Mouse (Mus musculus) ES-Bruce4 (cell line): ENCODE measurements around the gene Mad1l1. TPM values are rescaled to one million over a fixed set of nuclear protein-coding genes. Genes with fewer than 3 reads are reported as not detected.
A peak's percentile ranks its signal among the peaks of the same experiment; 100 is the strongest.
"Not testable (repeated sequence)": the region's sequence is repeated elsewhere in the genome, so short reads cannot be mapped to it uniquely, and the experiment has no call there.

Experiments
- H3K27ac ChIP-seq: 2 replicates; pipeline ENCODE4 v1.5.1; 2012; ENCODE audit warnings: low read length, inconsistent platforms; ENCODE audit not compliant: insufficient read depth
- H3K27me3 ChIP-seq: 2 replicates; pipeline ENCODE4 v1.6.1; 2012; ENCODE audit warnings: mild to moderate bottlenecking, low read length, inconsistent platforms; ENCODE audit not compliant: control insufficient read depth, poor library complexity, insufficient read depth, severe bottlenecking
- H3K36me3 ChIP-seq: 2 replicates; pipeline ENCODE4 v1.6.1; 2012; ENCODE audit warnings: inconsistent platforms, mild to moderate bottlenecking, low read length, moderate library complexity; ENCODE audit not compliant: control insufficient read depth, poor library complexity, insufficient read depth, severe bottlenecking
- H3K4me1 ChIP-seq: one replicate; pipeline ENCODE4 v1.8.1; 2011; ENCODE audit warnings: low read length; ENCODE audit not compliant: control insufficient read depth, insufficient read depth
- H3K4me3 ChIP-seq: 2 replicates; pipeline ENCODE4 v1.5.1; 2011; ENCODE audit warnings: low read depth, mild to moderate bottlenecking, low read length
- H3K9ac ChIP-seq: 2 replicates; pipeline ENCODE4 v1.6.1; 2012; ENCODE audit warnings: low read depth, mild to moderate bottlenecking, inconsistent platforms; ENCODE audit not compliant: poor library complexity, severe bottlenecking
- H3K9me3 ChIP-seq: replicated peaks from 2 replicates; pipeline ENCODE4 v1.6.1; 2012; ENCODE audit warnings: mild to moderate bottlenecking, low read length, inconsistent platforms; ENCODE audit not compliant: control insufficient read depth, poor library complexity, insufficient read depth, severe bottlenecking
- CTCF ChIP-seq: IDR thresholded peaks from one replicate; pipeline ENCODE4 v1.8.1; 2011; ENCODE audit warnings: low read depth, low read length
- EP300 ChIP-seq: IDR thresholded peaks from 2 replicates; pipeline ENCODE4 v1.6.1; 2011; ENCODE audit warnings: low read depth, low read length; ENCODE audit not compliant: insufficient read depth
- POLR2A ChIP-seq: IDR thresholded peaks from one replicate; pipeline ENCODE4 v1.8.1; 2011; ENCODE audit warnings: low read length; ENCODE audit not compliant: insufficient read depth
- polyA plus RNA-seq: library from polyadenylated mRNA; stranded (reverse); fragments of >200 nt; gene quantifications from 2 replicates; pipeline ENCODE4 v1.2.4, GENCODE M21; 2011; ENCODE audit warnings: low read depth; ENCODE audit not compliant: missing spikeins, insufficient read depth, insufficient read length

Gene Mad1l1
- polyA plus RNA-seq, 1 experiment = 25.4 TPM

DNA sequence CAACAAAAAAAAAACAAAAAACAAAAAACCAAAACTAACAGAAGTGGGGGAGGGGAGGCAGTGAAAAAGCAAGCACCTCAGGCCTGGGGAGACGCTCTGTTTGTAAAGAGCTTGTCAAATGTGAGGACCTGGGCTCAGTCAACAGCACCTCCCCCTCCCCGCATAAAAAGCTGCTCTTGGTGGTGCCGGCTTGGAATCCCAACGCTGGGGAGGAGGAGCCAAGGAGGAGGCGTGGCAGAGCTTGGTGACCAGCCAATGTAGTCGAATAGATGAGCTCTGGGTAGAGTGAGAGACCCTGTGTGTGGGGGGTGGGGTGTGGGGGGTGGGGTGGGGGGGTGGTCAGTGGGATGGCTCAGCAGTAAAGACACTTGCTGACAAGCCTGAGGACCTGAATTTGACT lies 322.4 kb downstream of the Mad1l1 start:
- Histone ChIP-seq H3K9ac (no peak overlapping the region), H3K4me3 (no peak overlapping the region), H3K36me3 (no peaks in the 10 kb centered on the region), H3K9me3 (no peaks in the 10 kb centered on the region), H3K27ac (no peak overlapping the region), H3K4me1 (no peaks in the 10 kb centered on the region), H3K27me3 (no peaks in the 10 kb centered on the region)
- no peak for TF ChIP-seq POLR2A
- no peak for TF ChIP-seq CTCF
- TF ChIP-seq EP300 = no peak

DNA sequence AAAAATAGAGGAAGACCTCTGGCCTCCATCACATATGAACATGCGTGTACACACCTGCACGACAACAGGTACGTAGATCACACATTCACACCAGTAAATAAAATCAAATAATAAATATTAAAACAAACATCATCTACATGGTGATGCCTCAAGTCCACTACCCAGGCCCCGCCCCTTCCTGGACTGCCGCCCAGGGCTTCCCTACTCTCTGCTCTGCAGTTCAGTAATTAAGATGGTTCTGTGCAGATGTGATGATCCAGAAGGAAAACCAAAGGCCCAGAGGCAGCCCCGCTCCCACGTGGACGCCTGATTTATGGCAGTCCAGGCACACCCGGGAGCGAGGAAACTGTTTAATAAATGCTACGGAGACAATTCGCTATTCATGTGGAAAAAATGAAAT lies 323.0 kb downstream of the Mad1l1 start:
- H3K4me1 ChIP-seq, H3K9ac ChIP-seq, H3K4me3 ChIP-seq, H3K27me3 ChIP-seq, H3K9me3 ChIP-seq, H3K36me3 ChIP-seq, H3K27ac ChIP-seq: not testable (repeated sequence)

DNA sequence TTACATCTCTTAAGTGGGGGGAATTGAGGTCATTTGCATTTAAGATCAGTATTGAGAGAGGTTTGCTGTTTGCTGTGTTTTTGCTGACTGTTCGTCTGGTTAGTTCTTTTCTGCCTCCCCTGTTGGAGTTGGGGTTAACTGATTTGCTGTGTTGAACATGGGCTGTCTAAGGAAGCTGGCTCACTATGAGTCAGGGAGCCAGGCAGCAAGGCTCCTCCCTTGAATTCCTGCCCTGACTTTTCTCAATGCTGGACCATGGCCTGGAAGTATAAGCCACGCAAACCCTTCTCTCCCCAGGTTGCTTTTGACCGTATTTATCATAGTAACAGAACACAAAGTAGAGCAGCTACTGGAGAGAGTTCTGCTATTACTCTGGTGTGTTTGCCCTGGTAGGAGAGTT lies 329.8 kb downstream of the Mad1l1 start:
- TF ChIP-seq EP300 (no peak), CTCF (no peak), POLR2A (no peak)
- peaks cover under 1% of the 10 kb centered on the region for H3K4me1 ChIP-seq
- no peaks in the 10 kb centered on the region for H3K27me3 ChIP-seq
- H3K4me3 ChIP-seq = no peak overlapping the region
- H3K9me3 ChIP-seq = no peaks in the 10 kb centered on the region
- no peak overlapping the region for H3K9ac ChIP-seq
- H3K36me3 ChIP-seq = no peaks in the 10 kb centered on the region
- H3K27ac ChIP-seq = no peak overlapping the region

DNA sequence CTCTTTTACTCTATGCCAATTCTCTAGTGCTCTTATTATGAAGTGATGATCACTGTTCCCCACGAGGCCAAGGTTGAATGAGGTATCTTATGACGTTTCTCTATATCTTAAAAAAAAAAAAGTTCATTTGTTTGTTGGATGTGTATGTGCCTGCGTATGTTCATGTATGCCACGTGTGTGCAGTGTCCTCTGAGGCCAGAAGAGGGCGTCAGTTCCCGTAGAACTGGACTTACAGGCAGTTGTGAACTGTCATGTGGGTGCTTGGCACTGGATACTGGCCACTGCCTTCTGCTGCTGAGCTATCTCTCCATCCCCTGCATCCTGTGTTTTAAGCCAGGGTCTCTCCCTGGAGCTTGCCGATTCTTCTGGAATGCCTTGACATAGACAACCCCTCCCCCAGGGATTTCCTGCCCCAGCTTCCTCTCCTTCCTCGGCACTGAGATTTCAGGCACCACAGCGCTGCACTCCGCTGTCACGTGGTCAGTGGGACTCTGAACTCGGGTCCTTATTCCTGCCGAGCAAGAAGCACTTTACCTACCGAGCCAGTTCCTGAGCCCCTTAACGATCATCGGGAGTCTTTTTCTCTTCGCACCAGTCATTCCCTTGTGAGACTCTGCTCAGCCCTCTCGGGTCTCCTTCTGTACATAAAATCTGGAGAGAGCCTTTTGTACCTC lies 336.1 kb downstream of the Mad1l1 start:
- peaks cover 2% of the 10 kb centered on the region for H3K4me1 ChIP-seq
- H3K36me3 ChIP-seq = no peaks in the 10 kb centered on the region
- H3K4me3 ChIP-seq = no peak overlapping the region
- H3K27me3 ChIP-seq = no peaks in the 10 kb centered on the region
- no peak overlapping the region for H3K27ac ChIP-seq
- no peak overlapping the region for H3K9ac ChIP-seq
- H3K9me3 ChIP-seq = no peaks in the 10 kb centered on the region
- TF ChIP-seq CTCF (peak; percentile 46), EP300 (no peak)

DNA sequence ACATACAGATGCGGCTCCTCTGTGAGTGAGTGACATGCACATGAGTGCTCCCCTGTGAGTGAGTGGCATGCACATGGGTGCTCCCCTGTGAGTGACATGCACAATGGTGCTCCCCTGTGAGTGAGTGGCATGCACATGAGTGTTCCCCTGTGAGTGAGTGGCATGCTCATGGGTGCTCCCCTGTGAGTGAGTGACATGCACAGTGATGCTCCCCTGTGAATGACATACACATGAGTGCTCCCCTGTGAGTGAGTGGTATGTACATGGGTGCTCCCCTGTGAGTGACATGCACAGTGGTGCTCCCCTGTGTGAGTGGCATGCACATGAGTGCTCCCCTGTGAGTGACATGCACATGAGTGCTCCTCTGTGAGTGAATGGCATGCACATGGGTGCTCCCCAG lies 339.4 kb downstream of the Mad1l1 start:
- H3K4me1 ChIP-seq = peaks cover 2% of the 10 kb centered on the region
- H3K9me3 ChIP-seq = no peaks in the 10 kb centered on the region
- TF ChIP-seq EP300 (no peak), POLR2A (no peak), CTCF (no peak)
- H3K36me3 ChIP-seq = no peaks in the 10 kb centered on the region
- H3K4me3 ChIP-seq = no peak overlapping the region
- no peak overlapping the region for H3K9ac ChIP-seq
- H3K27ac ChIP-seq = no peak overlapping the region
- H3K27me3 ChIP-seq = no peaks in the 10 kb centered on the region

DNA sequence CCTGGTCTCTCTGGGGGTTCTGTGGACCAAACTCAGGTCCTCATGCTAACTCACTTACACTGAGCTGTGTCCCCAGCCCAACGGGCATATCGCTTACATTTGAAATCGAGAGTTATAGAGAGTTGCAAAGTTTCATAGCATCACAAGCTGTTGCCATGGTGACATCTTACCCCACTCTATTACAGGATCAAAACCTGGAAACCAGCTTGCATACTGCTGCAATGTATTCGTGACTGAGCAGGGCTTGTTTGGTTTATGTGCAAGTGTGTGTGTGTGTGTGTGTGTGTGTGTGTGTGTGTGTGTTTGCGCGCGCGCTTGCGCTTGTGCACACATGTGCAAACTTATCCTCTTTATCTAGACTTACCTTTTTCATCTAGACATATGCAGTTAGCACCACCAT lies 342.0 kb downstream of the Mad1l1 start:
- Histone ChIP-seq H3K4me1 (no peaks in the 10 kb centered on the region), H3K4me3 (no peak overlapping the region), H3K27me3 (no peaks in the 10 kb centered on the region), H3K9ac (no peak overlapping the region), H3K9me3 (no peaks in the 10 kb centered on the region), H3K27ac (no peak overlapping the region), H3K36me3 (no peaks in the 10 kb centered on the region)
- TF ChIP-seq EP300 = no peak
- no peak for TF ChIP-seq CTCF
- no peak for TF ChIP-seq POLR2A
